Mouse (Mus musculus) left cerebral cortex, adult 9 months (tissue): Measurements from ENCODE around the gene Glyat.

ENCODE experiments used
- DNase-seq, 2 experiments: peaks; one replicate each; pipeline ENCODE4 v3.0.0; 2022; ENCODE audit warnings: low spot score in 2 of 2

Glyat gene

GRCm38 (mm10) chr19:12684638-12685037 is 51.5 kb downstream of the Glyat start:
- no peak for DNase-seq

- no peak for DNase-seq
Observed at GRCm38 (mm10) chr19:12685231-12685630, 52.1 kb downstream of the Glyat start.

GRCm38 (mm10) chr19:12695590-12695989 is 62.5 kb downstream of the Glyat start, which contains the start of gene Keg1:
Keg1 (plus strand) TSS chr19:12695786.
- DNase-seq = no peak

- DNase-seq = no peak
Observed at GRCm38 (mm10) chr19:12696221-12696620, 63.1 kb downstream of the Glyat start.
